Mouse (Mus musculus): ENCODE measurements at regions not wholly inside any gene's neighbourhood (a gene's known extent, or its start where the extent isn't known, plus 50 kb on each side); places are given as distances from the start of the nearest gene placed in this dataset.

DNA sequence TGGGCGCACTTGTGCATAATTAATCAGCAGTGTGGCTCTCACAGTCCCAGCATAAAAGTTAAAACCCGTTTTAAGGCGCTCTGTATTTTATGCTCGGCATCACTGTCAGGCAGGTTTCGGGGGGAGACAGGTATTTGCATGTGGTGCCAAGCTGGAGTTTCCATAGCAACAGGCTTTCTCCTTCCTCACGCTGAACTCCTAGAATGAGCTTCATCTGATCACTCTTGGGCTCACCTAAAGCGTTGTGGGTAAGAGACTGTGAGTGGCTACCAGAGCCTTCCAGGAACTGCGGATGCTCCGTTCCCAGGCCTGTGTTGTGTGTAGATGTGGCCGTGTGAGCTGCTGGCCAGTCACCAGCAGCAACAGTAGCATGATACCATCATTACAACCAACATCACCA is 161.5 kb downstream of the Ajap1 start:
- no peak for DNase-seq (ENCODE audit: low spot score)

DNA sequence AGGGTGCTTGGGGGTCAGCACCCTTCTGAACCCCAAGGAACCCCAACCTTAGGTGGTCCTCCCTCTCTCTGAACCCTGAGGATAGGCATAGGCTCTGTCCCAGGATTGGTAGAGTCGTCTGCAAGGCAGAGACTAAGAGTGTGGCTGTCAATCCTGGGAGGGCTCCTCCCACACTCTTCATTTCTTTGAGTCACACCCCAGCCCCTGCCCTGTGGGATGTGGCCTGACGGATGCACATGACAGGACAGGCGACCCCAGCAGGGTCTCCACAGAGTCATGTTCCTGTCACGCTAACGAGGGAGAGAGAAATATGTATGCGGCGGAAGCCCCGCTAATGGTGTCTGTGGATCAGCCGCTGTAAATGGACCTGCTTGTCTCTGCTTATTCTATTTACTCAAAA is 162.0 kb downstream of the Ajap1 start:
- DNase-seq (ENCODE audit: low spot score): no peak

DNA sequence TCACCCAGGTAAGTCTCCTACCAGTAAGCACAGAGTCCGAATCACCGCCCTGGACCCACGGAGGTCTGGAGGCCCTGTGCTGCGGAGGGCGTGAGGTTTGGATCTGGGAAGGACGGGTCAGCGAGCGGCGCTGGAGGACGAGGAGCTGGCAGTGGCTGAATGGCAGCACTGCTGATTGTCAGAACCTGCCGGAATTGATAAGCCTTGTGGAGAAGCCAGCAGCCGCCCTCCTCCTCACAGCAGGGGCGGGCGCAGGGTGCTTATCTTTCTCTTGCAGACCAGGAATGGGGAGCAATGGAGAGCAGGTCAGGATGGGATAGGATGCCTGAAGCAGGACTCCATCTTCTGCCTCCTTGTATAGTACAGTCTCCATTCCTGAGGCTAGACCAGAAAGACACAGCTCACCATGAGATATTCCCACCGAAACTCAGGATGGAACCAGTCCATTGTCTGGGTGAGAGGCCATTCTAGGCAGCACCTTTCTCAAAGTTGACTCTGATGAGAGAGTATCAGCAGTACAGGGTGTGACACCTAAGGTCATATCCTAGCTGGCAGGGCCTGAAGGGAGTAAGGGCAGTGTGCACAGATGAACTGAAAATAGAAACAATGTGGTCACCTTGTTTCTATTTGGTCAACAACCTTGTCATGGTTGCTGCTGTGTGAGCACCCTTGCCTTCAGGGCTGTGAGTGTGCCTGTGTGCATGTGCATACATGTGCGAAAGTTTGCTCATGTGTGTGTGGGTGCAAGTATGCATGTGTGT is 165.5 kb downstream of the Ajap1 start:
- DNase-seq (ENCODE audit: low spot score): peak; percentile 16

DNA sequence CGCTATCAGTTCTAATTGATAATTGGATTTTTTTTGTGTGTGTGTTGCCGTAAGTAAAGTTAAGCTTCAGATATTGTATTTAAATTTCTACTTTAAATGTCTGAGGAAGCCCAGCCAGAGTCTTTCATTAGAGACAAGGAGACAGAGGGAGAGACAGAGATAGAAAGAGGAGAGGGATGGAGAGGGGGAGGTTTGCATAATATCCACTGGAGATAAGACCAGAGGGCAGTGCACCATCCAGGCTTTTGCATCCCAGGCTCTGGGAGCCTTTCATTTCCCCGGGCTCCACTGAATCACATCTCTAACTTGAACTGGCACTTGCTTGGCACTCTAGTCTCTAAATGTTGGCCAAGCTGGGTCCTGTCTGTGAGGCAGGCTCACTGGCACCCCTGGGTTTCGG is 166.1 kb downstream of the Ajap1 start:
- no peak for DNase-seq (ENCODE audit: low spot score)

DNA sequence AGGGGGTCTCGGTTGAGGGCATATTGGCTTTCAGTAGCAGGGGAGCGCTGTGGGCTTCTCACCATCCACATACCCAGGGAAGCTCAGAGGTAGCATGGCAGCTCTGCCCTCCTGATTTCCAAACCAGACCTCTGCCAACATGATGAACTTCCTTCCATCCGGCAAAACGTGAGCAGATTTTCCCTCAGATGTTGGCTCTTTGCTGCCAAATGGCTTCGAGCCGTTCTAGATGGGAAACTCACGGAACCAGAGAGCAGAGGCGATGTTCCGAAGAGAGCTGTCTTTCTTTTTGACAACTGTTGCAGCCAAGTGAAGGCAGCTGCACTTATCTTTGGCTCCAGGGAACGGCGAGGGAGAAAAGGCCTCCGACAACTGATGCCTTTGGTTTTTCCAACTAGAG is 168.7 kb downstream of the Ajap1 start:
- DNase-seq (ENCODE audit: low spot score): no peak

DNA sequence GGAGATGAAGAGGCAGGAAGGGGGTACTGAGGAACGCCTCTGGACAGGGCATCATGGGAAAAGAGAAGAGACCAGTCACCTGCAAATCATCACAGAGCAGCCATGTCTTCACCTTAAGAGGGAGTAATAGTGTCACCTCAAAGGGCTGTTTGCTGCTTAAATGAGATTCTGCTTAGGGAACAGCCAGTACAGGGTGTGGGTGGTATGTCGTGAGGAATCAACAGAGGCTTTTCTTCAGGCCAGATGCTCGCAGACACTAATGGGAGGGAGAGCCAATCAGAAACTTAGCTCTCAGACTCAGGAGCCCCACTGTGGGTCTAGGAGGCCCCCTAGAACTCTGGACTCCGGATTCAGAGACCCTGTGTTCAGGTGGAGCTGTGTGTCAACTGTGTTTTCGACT is 171.0 kb downstream of the Ajap1 start:
- DNase-seq (ENCODE audit: low spot score): no peak

DNA sequence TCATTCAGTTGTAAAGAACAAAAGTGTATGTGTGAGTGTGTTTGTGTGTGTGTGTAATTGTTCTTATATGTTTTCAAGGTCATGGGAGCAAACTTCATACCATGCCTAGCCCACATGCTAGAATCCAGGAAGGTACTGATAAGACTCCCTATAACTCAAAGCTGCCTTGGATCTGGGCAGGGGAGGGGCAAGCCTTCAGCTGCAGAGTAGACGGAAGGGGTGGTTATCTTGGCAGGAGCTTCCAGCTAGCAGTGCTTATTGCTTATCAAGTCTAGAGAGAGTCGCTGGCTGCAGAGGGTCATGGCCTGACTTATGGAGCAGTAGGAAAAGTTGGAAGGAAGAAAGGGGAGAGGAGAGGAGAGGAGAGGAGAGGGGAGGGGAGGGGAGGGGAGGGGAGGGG is 172.0 kb downstream of the Ajap1 start:
- no peak for DNase-seq (ENCODE audit: low spot score)

DNA sequence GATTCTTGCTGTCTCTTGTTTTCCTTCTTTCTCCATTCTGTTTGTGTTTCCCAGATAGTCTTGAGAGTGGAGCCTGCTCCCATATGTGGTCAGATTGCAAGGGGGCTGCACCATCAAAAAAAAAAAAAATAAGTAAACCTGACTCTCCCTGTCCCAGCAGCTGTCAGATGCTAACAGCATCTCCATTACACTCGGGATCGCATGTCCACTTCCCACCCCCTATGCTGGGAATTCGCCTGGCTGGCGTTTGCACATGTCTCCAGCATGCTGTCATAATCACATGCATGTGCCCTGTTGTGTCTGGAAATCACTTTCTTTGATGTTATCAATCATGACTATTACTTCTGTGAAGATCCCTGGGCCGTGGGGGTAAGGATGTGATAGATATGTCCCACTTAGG is 179.1 kb downstream of the Ajap1 start:
- DNase-seq (ENCODE audit: low spot score): no peak

DNA sequence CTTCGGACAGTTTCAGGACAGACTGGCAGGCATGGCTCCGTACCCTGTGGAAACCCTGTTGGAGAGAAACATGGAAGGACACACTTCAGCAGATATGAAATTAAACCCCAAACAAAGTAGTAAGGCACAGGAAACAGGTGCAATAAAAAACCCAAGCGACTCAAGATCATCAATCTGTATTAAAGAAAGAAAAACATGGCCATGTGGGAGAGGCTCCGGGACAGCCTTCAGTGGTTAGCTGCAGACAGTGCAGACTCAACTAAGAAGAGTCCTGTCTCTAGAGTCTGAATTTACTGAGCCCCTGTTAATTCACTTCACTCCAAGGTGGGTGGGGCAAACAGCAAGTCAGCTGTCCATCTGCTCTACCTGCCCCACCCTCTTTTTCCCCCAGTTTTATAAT is 179.8 kb downstream of the Ajap1 start:
- DNase-seq (ENCODE audit: low spot score): no peak

DNA sequence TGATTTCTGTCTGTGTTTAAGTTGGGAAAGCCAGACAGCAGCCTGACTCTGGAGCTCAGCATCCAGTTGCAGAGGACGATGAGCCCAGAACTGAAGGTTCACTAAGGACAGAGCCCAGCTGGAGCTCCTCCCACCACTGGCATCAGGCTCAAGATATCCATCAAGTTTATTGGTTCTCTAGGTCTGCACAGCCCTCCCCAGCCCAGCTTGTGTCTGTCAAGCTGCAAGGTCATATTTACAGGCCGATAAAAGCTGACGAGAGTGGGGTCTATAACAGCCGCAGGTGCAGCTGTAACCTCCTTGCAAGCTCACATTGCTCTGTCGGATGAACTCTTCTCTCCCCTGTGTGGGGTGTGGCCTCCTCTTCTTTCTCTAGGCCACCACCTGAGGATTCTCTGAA is 184.3 kb downstream of the Ajap1 start:
- no peak for DNase-seq (ENCODE audit: low spot score)

DNA sequence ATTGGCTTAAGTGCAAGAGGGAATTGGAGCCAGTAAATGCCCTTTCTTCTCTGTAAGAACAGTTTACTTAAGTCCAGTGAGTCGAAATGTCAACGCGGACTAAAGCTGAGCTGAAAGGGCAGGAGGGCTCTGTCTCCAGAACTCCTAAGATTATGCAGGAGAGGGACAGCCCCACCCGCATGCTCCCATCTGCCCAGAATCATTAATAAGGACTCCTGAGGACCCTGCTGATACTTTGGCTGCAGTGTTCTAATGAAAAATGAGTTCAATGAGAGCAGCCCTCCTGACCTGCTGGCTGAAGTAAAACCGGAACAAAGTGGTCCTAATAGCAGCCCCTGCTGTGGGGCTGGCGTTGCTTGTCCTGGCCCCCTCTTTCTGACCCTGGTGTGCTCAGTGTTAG is 187.8 kb downstream of the Ajap1 start:
- no peak for DNase-seq (ENCODE audit: low spot score)

DNA sequence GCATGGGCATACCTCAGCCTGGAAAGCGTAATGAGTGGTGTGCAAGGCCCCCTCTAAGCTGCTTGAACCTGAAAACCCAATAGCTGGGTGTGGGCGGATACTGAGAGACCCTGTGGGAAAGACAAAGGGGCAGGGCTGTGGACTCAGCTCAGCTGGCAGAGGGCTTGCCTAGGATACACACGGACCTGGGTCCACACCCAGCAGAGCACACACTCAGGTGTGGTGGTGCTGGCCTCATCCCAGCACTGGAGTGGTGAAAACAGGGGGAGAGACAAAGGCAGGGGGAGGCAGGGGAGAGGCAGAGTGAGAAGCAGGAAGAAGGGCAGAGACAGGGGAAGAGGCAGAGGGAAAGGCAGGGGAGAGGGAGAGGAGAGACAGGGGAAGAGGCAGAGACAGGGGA is 189.5 kb downstream of the Ajap1 start:
- DNase-seq (ENCODE audit: low spot score): no peak

DNA sequence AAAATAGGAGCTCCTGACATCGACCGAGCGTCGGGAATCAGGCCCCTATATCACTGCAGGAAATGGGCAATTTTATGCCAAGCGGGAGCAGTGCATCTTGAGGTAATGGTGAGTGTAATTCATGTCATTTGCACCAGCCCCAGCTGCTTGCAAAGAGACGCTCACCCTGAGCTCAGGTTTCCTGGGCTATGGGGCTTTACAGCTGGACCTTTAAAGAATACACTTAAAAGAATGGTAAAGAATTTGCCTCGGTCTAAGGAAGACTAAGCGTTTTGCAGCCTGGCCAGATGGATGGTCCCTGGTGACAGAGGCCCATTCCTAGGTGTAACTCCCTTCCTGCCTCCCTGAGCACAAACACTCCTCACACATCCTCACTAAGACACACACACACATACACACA is 194.2 kb downstream of the Ajap1 start:
- no peak for DNase-seq (ENCODE audit: low spot score)

DNA sequence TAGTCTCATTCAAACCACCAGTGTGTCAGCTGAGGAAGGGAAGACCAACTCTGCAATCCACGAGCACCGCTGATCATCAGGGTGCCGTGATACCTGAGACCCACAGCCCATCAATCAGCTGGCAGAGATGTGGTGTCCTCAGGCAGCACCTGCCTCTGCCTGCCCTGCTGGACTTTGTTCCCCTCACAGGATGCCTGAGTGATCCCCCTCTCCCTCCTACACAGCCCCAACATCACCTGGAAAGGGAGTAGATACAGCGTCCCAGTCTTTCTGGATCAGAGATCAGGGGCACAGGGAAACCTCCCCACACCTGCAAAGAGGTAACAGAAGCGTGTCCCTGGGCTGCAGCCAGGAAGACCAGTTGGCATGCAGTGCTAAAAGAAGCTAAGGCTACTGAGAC is 198.4 kb downstream of the Ajap1 start:
- DNase-seq (ENCODE audit: low spot score): no peak

DNA sequence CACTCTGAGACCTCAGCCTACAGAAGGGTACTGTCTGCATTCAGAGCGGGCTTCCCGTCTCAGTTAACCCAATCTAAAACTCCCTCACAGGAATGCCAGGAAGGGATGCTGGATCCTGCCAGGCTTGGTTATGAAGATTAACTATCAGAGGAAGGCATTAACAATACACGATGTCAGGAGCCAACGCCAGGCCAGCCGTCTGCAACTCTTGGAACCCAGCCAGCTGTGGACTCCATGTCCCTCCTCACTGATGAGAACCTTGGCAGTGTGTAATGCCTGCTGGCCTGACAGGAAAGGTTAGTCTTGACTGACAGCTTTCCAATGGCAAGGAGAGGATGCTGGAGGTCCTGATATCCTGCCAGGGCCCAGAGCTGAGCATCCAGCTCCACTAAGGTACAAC is 206.0 kb downstream of the Ajap1 start:
- DNase-seq (ENCODE audit: low spot score): no peak

DNA sequence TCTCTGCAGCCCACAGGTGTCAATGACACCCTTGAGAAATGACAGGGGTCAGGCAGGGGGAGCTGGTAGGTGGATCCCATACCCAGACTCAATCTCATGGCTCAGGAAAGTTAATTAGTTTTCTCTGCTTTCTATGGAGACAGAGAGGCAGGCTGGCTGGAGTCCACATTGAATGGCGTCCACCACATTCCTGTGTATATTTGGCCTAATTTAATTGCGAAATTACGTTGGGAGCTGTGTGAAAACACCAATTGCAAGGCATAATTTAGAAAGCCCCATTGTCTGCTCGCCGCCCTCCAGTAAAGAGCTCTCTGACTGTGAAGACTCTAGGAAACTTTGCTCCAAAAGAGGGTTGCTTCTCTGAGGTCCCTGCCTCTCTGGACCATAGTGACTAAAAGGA is 211.2 kb downstream of the Ajap1 start:
- no peak for DNase-seq (ENCODE audit: low spot score)

DNA sequence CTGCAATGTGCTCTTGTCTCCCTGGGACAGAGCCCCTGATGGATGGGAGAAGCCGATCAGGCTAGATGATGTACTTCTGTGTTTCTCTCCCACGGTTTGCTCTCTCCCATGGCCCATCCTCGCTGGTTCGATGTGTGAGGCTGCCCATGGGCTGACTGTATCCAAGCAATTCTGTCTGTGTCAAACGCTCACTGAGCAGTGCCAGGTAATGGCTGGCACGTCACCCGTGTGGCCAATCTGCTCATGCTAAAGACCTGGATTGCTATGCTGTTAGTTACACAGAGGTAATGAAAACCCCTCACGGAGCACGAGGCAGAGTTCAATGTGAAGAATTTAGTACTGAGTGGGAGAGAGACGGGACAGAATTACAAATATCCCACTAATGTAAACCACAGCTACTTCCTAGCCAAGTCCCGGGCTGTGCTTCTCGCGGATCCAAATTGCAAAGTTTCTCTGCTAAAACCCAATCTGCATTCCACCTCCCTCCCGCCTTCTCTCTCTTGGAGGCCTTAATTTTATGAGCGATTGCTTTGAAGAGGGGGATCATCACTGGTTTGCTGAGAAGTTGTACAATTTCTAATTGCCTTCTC is 219.3 kb downstream of the Ajap1 start:
- DNase-seq (ENCODE audit: low spot score): no peak

DNA sequence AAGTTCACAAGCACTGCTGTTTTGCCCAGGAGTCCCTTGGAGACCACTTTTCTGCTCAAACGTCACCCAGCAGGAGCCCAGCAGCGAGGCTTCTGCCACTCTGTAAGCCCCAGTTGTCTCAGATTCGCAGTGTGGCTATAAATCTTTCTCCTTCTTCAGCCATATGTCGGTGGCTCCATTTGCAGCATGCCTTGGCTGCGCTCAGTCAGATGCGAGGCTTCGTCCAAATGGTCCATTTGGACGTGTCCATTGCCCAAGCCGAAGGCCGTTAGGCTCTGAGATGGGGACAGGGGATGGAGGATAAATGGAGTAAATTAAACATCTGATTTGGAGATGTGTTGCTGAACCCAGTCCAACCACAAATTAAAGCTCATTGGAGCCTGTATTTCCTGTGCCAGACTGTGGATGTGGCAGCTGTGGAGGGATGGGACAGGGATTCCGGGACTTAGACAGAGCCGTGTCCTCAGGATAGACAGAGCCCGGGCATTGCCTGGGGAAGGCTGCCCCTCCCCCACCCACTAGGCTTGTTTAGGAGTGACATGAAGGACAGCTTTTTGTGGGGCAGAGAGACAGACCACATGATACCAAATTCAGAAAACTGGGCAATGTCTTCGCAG is 221.6 kb downstream of the Ajap1 start:
- no peak for DNase-seq (ENCODE audit: low spot score)

DNA sequence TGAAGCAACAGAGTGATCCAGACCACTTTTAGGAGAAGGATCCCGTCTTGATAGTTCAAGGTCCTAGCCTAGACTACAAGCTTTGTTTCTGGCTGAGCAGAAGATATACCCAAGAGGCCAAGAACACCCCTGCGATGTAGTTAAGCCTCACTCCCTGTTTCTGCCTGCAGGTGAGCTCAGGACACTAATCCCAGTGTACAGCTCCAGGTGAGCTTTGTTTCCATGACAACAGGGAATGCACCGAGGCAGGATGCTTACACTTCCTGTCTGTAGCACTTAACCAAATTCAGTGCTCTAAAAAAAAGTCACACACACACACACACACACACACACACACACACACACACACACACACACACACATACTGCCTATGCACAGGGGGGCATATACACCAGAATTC is 230.7 kb downstream of the Ajap1 start:
- no peak for DNase-seq (ENCODE audit: low spot score)

DNA sequence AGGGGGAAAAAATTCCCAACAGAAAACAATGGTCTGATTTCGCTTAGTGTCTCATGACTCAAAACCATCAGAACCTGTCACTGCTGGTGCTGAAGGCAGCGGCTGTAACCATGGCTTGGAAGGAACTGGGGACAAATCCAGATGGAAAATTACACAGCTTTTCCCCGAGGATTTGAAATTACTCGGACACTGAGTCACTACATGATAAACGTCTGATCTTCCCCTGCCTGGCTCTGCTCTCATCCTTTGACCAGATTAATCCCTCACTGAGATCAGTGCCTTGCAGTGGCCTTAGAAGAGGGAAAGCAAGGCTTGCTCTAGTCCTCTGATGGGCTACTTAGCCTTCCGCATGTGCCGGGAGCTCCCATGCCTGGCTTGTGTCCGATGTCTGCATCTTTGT is 231.3 kb downstream of the Ajap1 start:
- DNase-seq (ENCODE audit: low spot score): peak; percentile 49

DNA sequence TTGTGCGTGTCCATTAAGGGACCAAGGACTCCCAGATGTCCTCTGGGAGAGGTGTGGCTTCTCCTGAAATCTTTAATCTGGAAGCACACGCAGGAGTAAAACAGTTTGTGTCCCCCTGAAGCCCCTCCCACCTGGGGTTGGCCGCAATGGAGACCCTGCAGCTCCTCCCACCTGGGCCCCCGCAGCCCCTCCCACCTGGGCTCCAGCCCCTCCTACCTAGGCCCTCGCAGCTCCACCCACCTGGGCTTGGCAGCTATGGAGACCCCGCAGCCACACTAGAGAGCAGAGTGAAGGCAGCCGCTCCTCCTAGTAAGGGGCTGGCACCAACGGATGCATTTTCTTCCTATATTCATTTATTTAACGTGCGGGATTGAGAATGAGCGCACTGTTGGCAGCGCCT is 245.9 kb downstream of the Ajap1 start:
- DNase-seq (ENCODE audit: low spot score): no peak

DNA sequence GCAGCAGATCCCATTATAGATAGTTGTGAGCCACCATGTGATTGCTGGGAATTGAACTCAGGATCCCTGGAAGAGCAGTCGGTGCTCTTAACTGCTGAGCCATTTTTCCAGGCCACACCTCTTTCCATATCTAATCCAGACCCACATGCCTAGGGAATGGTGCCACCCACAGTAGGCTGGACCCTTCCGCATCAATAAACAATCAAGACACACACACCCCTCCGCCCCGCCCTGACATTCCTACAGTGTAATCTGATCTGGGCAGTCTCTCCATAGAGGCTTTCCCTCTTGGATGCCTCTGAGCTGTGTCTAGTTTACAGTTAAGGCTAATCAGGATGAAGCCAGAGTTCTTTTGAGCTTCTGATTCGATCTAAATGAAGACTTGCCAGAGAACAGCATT is 248.8 kb downstream of the Ajap1 start:
- DNase-seq (ENCODE audit: low spot score): no peak

DNA sequence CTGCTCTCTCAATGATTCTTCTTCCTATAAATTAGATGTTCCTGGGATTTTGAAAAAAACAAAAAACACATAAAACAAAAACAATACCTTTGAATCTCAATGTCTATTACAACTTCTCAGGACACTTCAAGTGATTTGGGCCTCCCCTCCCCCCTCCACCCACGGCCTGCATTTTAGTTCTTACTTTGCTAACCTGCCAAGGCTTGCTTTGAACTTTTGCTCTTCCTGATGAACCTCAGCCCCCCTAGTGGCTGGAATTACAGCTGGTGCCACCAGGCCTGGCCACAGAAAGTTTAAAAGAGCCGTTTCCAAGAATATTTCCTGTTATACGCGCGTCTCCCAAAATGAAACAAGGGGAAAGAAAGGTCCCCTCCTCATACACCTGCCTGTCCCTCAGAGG is 253.4 kb downstream of the Ajap1 start:
- DNase-seq (ENCODE audit: low spot score): no peak
